Mouse (Mus musculus) ovary, adult 18-20 months (tissue): ENCODE measurements at regions not wholly inside any gene's neighbourhood (a gene's known extent, or its start where the extent isn't known, plus 50 kb on each side); places are given as distances from the start of the nearest gene placed in this dataset.

ENCODE experiments used
- DNase-seq: peaks from one replicate; pipeline ENCODE4 v3.0.0; 2022; ENCODE audit warnings: low spot score, mixed read lengths

DNA sequence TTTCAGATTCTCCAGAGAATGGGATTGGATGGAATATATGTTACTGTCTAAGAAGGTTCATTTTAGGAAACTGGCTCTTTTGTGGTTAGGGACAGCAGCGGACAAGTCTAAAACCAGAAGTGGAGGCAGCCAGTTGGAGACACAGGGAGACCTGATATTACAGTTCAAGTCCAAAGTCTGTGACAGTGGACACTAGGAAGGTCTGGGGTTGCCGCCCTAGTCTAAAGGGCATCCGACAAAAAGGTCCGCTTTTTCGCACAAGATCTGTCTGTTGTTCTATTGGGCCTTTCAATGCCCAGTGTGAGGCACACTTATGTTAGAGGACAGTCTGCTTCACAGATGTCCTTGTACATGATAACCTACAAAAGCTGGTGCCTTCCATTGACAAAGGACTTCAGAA lies 152.9 kb upstream of the Mpped2 start:
- no peak for DNase-seq

DNA sequence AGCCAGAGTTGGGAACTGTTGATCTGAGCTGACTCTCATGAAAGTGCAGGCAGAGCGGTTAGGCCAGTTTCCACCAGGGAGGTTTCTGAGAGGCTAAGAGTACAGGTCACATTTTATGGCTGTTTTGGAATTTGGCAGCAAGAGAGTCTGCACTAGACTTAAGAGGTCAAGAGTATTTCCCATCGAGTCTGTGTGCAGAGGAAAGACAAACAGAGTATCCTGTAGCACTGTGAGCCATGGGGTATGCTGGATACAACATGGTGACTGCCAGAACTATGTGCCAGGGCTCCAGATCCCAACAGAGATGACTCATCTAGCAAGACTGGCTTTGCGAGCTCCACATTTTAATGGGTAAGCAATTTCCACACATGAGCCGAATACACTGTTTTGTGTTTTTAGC lies 146.0 kb upstream of the Mpped2 start:
- peak; percentile 2 for DNase-seq

DNA sequence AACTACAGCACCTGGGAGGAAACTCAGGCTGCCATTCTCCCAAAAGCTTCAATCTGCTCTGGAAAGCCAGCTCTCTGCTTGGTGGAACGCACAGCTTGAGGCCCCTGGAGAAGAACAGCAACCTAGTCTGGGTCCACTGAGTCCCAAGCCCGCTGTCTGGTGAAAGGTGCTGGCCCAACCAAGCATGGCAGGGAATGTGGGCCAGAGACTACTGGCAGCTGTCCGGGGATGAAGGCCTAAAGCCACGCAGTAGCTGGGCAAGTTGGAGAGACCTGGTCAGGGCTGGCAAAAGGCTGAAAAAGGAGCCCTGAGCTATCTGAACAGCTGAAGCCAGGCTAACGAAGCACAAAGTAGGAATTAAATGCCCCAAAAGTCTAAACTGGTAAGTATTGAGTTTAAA lies 139.4 kb upstream of the Mpped2 start:
- no peak for DNase-seq

DNA sequence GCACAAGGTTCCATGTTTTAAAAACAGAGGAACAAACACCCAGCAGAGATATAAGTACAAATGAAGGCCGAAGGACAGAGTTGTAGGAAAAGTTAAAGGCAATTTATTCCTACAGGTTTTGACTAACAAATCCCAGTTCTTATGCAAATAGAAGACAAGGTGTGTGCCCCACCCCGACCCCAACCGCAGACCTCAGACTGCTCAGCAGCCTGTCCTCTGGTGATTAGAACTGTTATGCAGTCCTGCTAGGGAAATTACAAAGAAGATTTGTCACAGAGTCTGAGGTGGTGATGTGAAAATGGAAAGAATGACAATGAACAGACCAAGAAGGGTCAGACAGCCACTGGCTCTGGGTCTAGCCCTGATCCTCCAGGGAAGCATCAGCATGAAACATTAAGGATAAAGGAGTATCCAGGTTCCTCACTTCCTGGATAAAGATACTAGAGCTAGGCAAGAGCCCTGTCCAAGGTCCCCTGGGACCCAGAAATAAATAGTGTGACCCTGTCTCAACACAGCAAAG lies 131.4 kb upstream of the Mpped2 start:
- no peak for DNase-seq

DNA sequence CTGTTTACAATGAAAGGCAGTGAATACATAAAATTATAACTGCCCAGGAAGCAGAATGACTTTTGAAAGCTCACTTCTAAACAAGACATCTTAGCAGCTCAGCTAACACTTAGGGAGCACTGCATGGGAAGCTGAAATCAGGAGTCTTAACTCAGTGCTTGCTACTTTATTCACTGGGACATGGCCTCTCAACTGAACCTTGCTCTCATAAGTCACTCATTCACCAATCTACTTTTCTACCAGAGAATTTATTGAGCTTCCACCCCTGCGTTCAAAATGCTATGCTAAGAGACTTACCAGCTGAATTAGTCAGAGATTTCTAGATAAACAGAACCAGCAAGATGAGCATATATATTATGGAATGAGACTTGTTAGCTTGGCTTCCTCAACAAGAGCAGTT lies 122.8 kb upstream of the Mpped2 start:
- DNase-seq, result no peak

DNA sequence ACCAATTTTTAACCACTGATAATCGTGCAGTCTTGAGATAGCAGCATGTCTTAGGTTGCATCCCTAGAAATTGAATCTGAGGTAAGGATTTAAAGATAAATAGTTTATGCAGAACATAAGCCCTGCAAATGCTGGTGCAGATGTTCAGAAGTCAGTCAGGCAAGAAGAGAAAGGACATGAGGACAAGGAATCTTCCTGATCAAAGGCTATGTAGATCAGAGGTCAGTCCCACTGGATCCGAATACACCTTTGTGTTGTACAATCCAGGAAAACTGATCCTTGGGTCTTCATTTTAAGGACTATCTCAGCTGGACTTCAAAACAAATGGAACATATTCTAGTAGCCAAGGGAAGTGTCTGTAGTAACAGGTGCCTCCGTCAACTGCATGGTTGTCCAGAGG lies 121.7 kb upstream of the Mpped2 start:
- no peak for DNase-seq

DNA sequence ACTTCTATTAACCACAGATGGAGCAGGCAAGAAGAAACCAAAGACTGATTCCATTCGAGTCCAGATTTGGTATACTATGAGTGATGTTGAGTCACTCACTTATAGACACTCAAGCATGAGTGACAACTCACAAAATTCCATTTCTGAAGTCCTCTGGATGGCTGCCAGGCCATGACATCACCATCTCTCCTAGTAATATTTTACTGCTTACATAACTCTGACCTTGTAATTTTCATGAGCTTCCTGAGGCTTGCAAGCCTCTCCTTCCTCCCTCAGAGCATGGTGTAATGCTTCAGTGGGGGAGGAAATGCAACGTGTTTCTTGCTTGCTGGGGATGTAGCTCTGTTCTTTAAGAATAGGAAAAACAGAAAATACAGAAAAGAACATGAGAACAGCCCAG lies 121.2 kb upstream of the Mpped2 start:
- DNase-seq, result no peak

DNA sequence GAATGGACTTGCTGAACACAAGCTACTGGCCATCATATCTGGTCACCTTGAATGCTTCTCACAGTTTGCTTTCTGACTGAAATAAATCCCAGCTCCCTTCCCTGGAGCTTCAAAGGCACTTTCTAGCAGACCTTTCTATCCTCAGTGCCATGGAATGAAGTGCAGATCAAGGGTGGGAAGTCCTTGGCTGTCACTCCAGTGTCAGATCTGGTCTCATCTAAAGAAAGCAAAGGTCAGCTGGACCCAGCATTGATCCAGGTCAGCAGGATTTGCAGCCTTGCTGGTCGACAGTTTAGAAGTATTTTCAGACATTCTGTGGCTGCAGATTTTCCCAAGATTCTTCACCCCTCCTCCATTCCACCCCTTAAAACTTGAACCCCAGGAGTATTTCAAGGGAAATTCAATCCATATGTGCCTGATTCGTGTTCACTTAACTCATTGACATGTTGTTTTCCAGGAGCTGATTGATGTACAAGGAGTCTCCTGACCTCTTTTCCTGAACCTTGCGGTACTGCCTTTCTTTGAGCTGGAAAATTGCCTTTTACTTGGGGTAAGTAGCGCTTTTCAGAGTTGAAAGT lies 116.2 kb upstream of the Mpped2 start:
- DNase-seq, result no peak

DNA sequence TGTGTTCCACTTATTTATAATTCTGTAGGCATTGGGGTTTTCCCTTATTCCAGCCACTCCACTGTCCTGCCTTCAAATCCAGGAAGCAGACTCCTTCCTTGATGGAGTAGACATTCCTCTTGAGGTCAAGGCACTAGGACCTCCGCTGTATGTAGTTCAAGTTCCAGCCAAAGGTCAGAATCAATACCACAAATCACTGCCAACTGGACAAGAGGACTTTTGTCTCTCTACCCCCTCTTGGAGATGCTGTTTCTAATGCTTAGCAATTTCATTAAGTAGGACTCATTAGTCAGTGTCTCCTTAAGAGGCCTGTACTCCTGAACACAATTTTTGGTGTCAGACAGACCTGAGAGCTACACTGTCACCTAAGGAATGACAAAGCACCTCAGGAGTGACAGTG lies 115.0 kb upstream of the Mpped2 start:
- DNase-seq, result no peak

DNA sequence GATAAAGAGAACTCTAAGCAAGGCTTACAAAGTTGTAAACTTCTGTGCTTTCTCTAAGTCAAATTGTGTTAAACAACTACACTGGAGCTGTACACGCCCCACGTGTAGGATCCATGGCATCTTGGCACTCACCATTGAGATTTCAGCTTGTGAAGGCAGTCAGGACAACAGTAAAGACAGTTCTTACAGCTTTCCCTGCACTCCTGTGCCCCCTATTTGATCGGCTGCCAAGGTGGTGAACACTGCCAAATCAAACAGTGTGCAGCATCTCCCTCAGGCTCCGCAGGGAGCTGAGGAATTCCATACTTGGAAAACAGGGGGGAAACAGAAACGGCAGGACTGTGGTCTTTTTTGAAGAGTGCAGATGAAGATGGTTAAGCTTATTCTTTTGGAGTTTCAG lies 112.4 kb upstream of the Mpped2 start:
- DNase-seq, result peak; percentile 15

DNA sequence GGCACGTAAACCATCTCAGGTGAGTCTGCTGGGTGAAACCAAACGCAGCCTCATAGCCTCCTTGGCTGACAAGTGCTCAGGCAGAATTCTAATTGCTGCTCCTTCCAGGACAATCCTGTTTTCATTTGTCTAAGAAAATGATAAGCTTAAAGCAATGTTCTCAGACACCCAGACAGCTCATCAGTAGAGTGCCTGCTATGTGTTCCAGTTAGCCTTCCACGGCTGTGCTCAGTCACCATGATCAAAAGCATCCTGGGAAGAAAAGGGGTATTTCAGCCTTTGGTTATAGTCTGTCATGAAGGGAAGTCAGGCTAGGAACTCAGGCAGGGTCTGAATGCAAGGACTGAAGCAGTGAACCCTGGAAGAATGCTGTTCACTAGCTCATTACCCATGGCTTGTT lies 71.8 kb upstream of the Mpped2 start:
- no peak for DNase-seq

DNA sequence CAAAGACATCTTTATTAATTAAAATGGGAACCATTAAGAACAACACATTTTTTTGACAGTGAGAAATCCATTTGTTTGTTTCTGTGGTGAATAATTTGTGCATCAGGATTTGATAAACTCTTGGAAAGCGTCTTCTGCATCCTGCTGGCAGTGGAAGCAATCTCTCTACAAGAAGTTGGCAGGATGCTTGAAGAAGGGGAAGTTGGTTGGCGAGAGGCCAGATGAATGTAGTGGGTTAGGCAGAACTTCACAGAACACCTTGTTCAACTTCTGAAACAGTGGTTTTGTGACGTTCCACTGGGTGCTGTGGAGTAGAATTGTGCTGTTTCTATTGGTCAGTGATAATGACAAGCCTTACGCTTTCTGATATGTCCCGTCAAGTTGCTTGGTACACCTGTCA lies 70.7 kb upstream of the Mpped2 start:
- no peak for DNase-seq

DNA sequence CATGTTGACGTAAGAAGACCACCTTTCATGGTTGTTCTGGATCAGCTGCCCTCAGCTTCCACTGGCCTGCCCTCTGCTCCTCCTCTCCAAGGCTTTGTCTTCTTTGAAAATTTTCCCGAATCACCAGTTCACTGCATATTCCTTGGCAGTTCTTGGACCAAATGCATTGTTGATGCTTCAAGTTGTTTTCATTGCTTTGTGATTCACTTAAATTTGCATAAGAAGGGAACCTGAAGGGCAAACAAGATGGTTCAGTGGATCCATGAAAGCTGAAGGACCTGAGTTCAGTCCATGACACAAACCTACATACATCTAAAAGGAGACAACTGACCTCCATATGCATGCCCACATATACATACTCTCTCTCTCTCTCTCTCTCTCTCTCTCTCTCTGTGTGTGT lies 69.4 kb upstream of the Mpped2 start:
- DNase-seq, result no peak

DNA sequence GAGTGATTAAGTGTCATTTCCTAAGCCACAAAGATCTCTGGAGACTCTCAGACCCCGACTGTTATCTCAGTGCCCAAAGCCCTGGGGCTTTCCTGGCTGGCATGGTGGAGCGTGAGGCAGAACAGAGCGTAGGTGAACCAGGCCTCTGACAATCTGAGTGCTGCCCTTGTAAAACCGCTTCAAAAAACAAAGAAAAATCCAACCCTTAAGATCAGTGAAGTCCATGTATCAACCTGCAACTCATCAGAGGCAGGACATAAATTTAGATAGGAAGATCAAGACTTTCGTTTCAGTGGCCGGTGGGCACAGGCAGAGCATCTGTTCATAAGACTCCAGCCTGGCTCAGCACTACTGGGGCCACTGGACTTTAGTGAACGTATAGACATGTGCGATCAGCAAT lies 61.1 kb upstream of the Mpped2 start:
- no peak for DNase-seq
